22 mouse cellular contexts compared by ENCODE assay signal in the genomic region with DNA sequence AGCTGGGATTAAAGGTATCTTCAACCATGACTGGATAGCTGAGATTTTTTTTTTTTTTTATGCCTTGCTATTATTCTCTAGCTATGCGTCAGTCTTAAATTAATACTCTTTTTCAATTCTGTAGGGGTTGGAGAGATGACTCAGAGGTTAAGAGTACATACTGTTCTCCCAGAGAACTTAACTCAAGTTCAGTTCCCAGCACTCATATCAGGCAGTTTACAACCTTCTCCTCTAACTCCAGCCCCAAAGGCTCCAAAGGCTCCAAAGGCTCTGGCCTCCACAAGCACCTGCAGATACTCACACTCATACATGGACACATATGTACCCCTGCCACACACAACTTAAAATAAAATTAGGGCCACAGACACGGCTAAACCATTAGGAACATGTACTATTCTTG. TPM values are rescaled to one million over a fixed set of nuclear protein-coding genes. Genes with fewer than 3 reads are reported as not detected.
DNase-seq lines count a peak whose midpoint lies in the region; ATAC-seq and TF ChIP-seq lines count a peak whose summit lies in the region.
"Had no signal": no experiment of that assay in that cellular context is flagged by ENCODE, and none has a peak within 500 bp of the region (broad histone marks: within the 10 kb centered on the region; RNA-seq: fewer than 3 reads in every experiment).

No protein-coding gene starts in this region.

- peak overlapping the region; percentile 85 for H3K4me2 ChIP-seq in liver, embryonic 14.5 days (ENCODE audit: low read depth)
- H3K4me2 ChIP-seq: embryonic facial prominence, embryonic 13.5 days; limb, embryonic 12.5 days; lung, embryonic 15.5 days; midbrain, embryonic 13.5 days; neural tube, embryonic 13.5 days had no signal

- H3K36me3 ChIP-seq in liver, adult 2 months (ENCODE audit: control insufficient read depth, insufficient read depth, low read length), result no peaks in the 10 kb centered on the region
- H3K36me3 ChIP-seq in liver, embryonic 14.5 days (replicated peaks; ENCODE audit: control insufficient read depth, insufficient read depth, low read depth), result no peaks in the 10 kb centered on the region; the same call in 1 of the 2 replicates
- H3K36me3 ChIP-seq: lung, embryonic 15.5 days; neural tube, embryonic 13.5 days had no signal

- H3K9ac ChIP-seq in liver, adult 2 months (ENCODE audit: low read depth, low read length), result no peak overlapping the region
- peak overlapping the region; percentile 77; the same call in 1 of the 2 replicates for H3K9ac ChIP-seq in liver, embryonic 14.5 days (replicated peaks)
- H3K9ac ChIP-seq: embryonic facial prominence, embryonic 13.5 days; limb, embryonic 12.5 days; lung, embryonic 15.5 days; midbrain, embryonic 13.5 days; neural tube, embryonic 13.5 days had no signal

- H3K4me1 ChIP-seq in liver, adult 2 months (ENCODE audit: control insufficient read depth, insufficient read depth, low read length), result peaks cover 10% of the 10 kb centered on the region
- H3K4me1 ChIP-seq in embryonic fibroblast, embryonic 13.5 days (ENCODE audit: control insufficient read depth, insufficient read depth, low read length), result peaks cover 3% of the 10 kb centered on the region
- peaks cover 61 to 65% of the 10 kb centered on the region in 2 experiments for H3K4me1 ChIP-seq in liver, embryonic 14.5 days (replicated peaks; ENCODE audit: control insufficient read depth in 2 of 2, insufficient read depth in 2 of 2, low read length in 1 of 2)
- H3K4me1 ChIP-seq: embryonic facial prominence, embryonic 13.5 days; forebrain, embryonic 10.5 days; limb, embryonic 12.5 days; lung, embryonic 15.5 days; midbrain, embryonic 13.5 days; neural tube, embryonic 13.5 days had no signal

- DNase-seq in liver, adult 2 months (ENCODE audit: extremely low read depth, low read depth, low spot score), result no peak
- DNase-seq in liver, result no peak
- no peak for DNase-seq in liver, embryonic 14.5 days (ENCODE audit: low read depth in 3 of 3, low spot score in 3 of 3)
- DNase-seq in left cerebral cortex, postnatal 4 days, result no peak
- DNase-seq in spleen, postnatal 14 days (ENCODE audit: low spot score in 2 of 2), result no peak
- no peak for DNase-seq in left cerebral cortex, postnatal 14 days (ENCODE audit: low spot score in 2 of 2)
- DNase-seq: adrenal gland, postnatal 10 days; cerebellum, adult 9-11 months; heart, adult 2 months; kidney, postnatal 36 days; right cerebral cortex, adult 18-20 months; spleen, adult 18-20 months; thymus, adult 2 months had no signal

- no peak overlapping the region for H3K4me3 ChIP-seq in liver, adult 2 months (ENCODE audit: insufficient read depth, low read depth, low read length)
- no peak overlapping the region for H3K4me3 ChIP-seq in embryonic fibroblast, embryonic 13.5 days (ENCODE audit: insufficient read depth, low read length)
- H3K4me3 ChIP-seq in liver, embryonic 14.5 days (ENCODE audit: insufficient read depth in 1 of 2, low read depth in 2 of 2, low read length in 2 of 2), result no peak overlapping the region; a peak in 1 of 4 replicates
- H3K4me3 ChIP-seq: embryonic facial prominence, embryonic 13.5 days; forebrain, embryonic 10.5 days; heart, adult 2 months; limb, embryonic 12.5 days; lung, embryonic 15.5 days; midbrain, embryonic 13.5 days; neural tube, embryonic 13.5 days had no signal

- no peaks in the 10 kb centered on the region for H3K27me3 ChIP-seq in liver, adult 2 months (ENCODE audit: control insufficient read depth, insufficient read depth, low read length)
- no peaks in the 10 kb centered on the region for H3K27me3 ChIP-seq in liver, embryonic 14.5 days (ENCODE audit: control insufficient read depth, insufficient read depth, low read length)
- H3K27me3 ChIP-seq: embryonic facial prominence, embryonic 13.5 days; limb, embryonic 12.5 days; lung, embryonic 15.5 days; midbrain, embryonic 13.5 days; neural tube, embryonic 13.5 days had no signal

- no peak for ATAC-seq in liver, embryonic 14.5 days (ENCODE audit: insufficient read depth)
- ATAC-seq: activated CD4-positive, CD25-positive, alpha-beta regulatory T cell, adult 4 months; hindbrain, postnatal 0 days; midbrain, embryonic 13.5 days had no signal

- intact Hi-C loops in left cerebral cortex, postnatal 4 days (cut with DNase I), result no loop called here
- intact Hi-C loops in left cerebral cortex, postnatal 14 days (cut with DNase I), result no loop called here

- no peak for TF ChIP-seq EP300 in liver, embryonic 14.5 days (IDR thresholded peaks at IDR 0.05; ENCODE audit: low read depth)

- no peaks in the 10 kb centered on the region for H3K9me3 ChIP-seq in liver, embryonic 14.5 days (ENCODE audit: control insufficient read depth, low read length)
- H3K9me3 ChIP-seq: embryonic facial prominence, embryonic 13.5 days; limb, embryonic 12.5 days; lung, embryonic 15.5 days had no signal

- H3K27ac ChIP-seq in liver, adult 2 months (replicated peaks; ENCODE audit: insufficient read depth, low read depth, low read length), result 0 out of 2 replicates have a peak overlapping the region, but pooled peaks have one; percentile 16
- peak overlapping the region; percentile 96 for H3K27ac ChIP-seq in embryonic fibroblast, embryonic 13.5 days (ENCODE audit: insufficient read depth, low read length)
- peak overlapping the region; percentile 89 for H3K27ac ChIP-seq in liver, embryonic 14.5 days
- H3K27ac ChIP-seq: embryonic facial prominence, embryonic 13.5 days; forebrain, embryonic 10.5 days; heart, adult 2 months; hindbrain, postnatal 0 days; limb, embryonic 12.5 days; lung, embryonic 15.5 days; midbrain, embryonic 13.5 days; neural tube, embryonic 13.5 days had no signal

- TF ChIP-seq POLR2A in liver, adult 2 months (IDR thresholded peaks at IDR 0.05; ENCODE audit: extremely low read depth, insufficient read depth, low read length), result no peak
- no peak for TF ChIP-seq POLR2A in embryonic fibroblast, embryonic 13.5 days (IDR thresholded peaks at IDR 0.05; ENCODE audit: low read depth, low read length)

- TF ChIP-seq CTCF in liver, adult 2 months (IDR thresholded peaks at IDR 0.05; ENCODE audit: low read depth, low read length), result no peak
- no peak for TF ChIP-seq CTCF in embryonic fibroblast, embryonic 13.5 days (IDR thresholded peaks at IDR 0.05; ENCODE audit: borderline replicate concordance, insufficient read depth, low read length)
- no peak for TF ChIP-seq CTCF in liver, embryonic 14.5 days (IDR thresholded peaks at IDR 0.05; ENCODE audit: low read depth)

- WGBS in liver, adult 2 months, result 93% methylated on average over 2 of the region's 2 CpGs
- WGBS in liver, embryonic 14.5 days (ENCODE audit: insufficient replicate concordance), result 56% methylated on average over 2 of the region's 2 CpGs

- H3K79me2 ChIP-seq in liver, adult 2 months (ENCODE audit: control insufficient read depth, insufficient read depth, low read length), result peaks cover 28% of the 10 kb centered on the region

RNA-seq across cellular contexts. Expression of gene Rab10, which starts 25.3 kb away (rescaled TPM):
- total RNA-seq in liver, adult 2 months (2014; rRNA removed), result 42.8 and 43.4 TPM in 2 replicates
- 18.7 and 21.5 TPM in 2 replicates for polyA plus RNA-seq in liver, adult 2 months (2012; rRNA removed)
- polyA plus RNA-seq in embryonic fibroblast, embryonic 13.5 days (2011; ENCODE audit: insufficient read length, low read depth, missing spikeins), result 139 and 156 TPM in 2 replicates
- 19.9 and 28.7 TPM in 2 replicates for polyA plus RNA-seq in liver, embryonic 14.5 days (2012; rRNA removed)
- polyA plus RNA-seq in liver, embryonic 14.5 days (2014; fragmentation: Nextera tagmentation; extraction: Ambion mirVana), result 42.1 and 47.1 TPM in 2 replicates
- 100 to 1,000 TPM; 263 to 272 TPM for total RNA-seq in left cerebral cortex, postnatal 4 days (2021)
- 100 to 1,000 TPM; 168 to 172 TPM for total RNA-seq in left cerebral cortex, postnatal 14 days (2021)

Comparison
In these comparisons a context has a peak if more than half of its experiments do, and no peak if none do; other contexts are left out.
1. H3K27ac ChIP-seq: peak in every context shown above with its lines; median percentile 96 in embryonic fibroblast, embryonic 13.5 days; 89 in liver, embryonic 14.5 days; 16 in liver, adult 2 months.